Mouse (Mus musculus): ENCODE results near the gene Cpsf3.

The Cpsf3 gene

GRCm38 (mm10) chr12:21289651-21290050 is 4.5 kb downstream of the Cpsf3 start:
- DNase-seq (ENCODE audit: low read depth, low spot score), result no peak

- no peak for DNase-seq (ENCODE audit: low read depth, low spot score)
Measured at GRCm38 (mm10) chr12:21298856-21299255, 13.7 kb downstream of the Cpsf3 start.

GRCm38 (mm10) chr12:21301324-21301723 is 16.1 kb downstream of the Cpsf3 start:
- no peak for DNase-seq (ENCODE audit: low read depth, low spot score)

GRCm38 (mm10) chr12:21301932-21302331 is 16.7 kb downstream of the Cpsf3 start:
- DNase-seq (ENCODE audit: low read depth, low spot score), result no peak

GRCm38 (mm10) chr12:21302361-21302783 is 17.2 kb downstream of the Cpsf3 start:
- DNase-seq (ENCODE audit: low read depth, low spot score), result no peak

- no peak for DNase-seq (ENCODE audit: low read depth, low spot score)
Measured at GRCm38 (mm10) chr12:21305741-21306140, 20.6 kb downstream of the Cpsf3 start.

GRCm38 (mm10) chr12:21306721-21307120 is 21.5 kb downstream of the Cpsf3 start:
- DNase-seq (ENCODE audit: low read depth, low spot score), result no peak

GRCm38 (mm10) chr12:21312201-21312600 is 27.0 kb downstream of the Cpsf3 start:
- DNase-seq (ENCODE audit: low read depth, low spot score), result no peak

- peak; percentile 56 for DNase-seq (ENCODE audit: low read depth, low spot score)
Measured at GRCm38 (mm10) chr12:21315923-21316868, 31.0 kb downstream of the Cpsf3 start, which contains the start of gene Iah1. Iah1 (plus strand) TSS chr12:21316389.

- DNase-seq (ENCODE audit: low read depth, low spot score), result peak; percentile 36
Measured at GRCm38 (mm10) chr12:21316869-21317265, 31.7 kb downstream of the Cpsf3 start.

- DNase-seq (ENCODE audit: low read depth, low spot score), result no peak
Measured at GRCm38 (mm10) chr12:21318143-21318895, 33.1 kb downstream of the Cpsf3 start.

GRCm38 (mm10) chr12:21320317-21320716 is 35.1 kb downstream of the Cpsf3 start:
- no peak for DNase-seq (ENCODE audit: low read depth, low spot score)

GRCm38 (mm10) chr12:21321170-21321569 is 36.0 kb downstream of the Cpsf3 start:
- DNase-seq (ENCODE audit: low read depth, low spot score), result no peak

GRCm38 (mm10) chr12:21322296-21322695 is 37.1 kb downstream of the Cpsf3 start:
- no peak for DNase-seq (ENCODE audit: low read depth, low spot score)

- DNase-seq (ENCODE audit: low read depth, low spot score), result no peak
Measured at GRCm38 (mm10) chr12:21322856-21323255, 37.7 kb downstream of the Cpsf3 start.

- no peak for DNase-seq (ENCODE audit: low read depth, low spot score)
Measured at GRCm38 (mm10) chr12:21324101-21324500, 38.9 kb downstream of the Cpsf3 start.

GRCm38 (mm10) chr12:21325266-21325665 is 40.1 kb downstream of the Cpsf3 start:
- no peak for DNase-seq (ENCODE audit: low read depth, low spot score)

GRCm38 (mm10) chr12:21326325-21326724 is 41.1 kb downstream of the Cpsf3 start:
- DNase-seq (ENCODE audit: low read depth, low spot score), result peak; percentile 59

GRCm38 (mm10) chr12:21329661-21330400 is 44.6 kb downstream of the Cpsf3 start:
- DNase-seq (ENCODE audit: low read depth, low spot score), result no peak

- DNase-seq (ENCODE audit: low read depth, low spot score), result no peak
Measured at GRCm38 (mm10) chr12:21330961-21331576, 45.9 kb downstream of the Cpsf3 start.

- no peak for DNase-seq (ENCODE audit: low read depth, low spot score)
Measured at GRCm38 (mm10) chr12:21331711-21332110, 46.5 kb downstream of the Cpsf3 start.
